Mouse (Mus musculus) embryonic fibroblast, embryonic 13.5 days (primary cell): Measurements from ENCODE around the gene Ddr2.

Experiments
- CTCF ChIP-seq: IDR thresholded peaks from 2 replicates; pipeline ENCODE4 v1.5.1; 2011; ENCODE audit warnings: mild to moderate bottlenecking, control low read depth, low read length, moderate library complexity, borderline replicate concordance; ENCODE audit not compliant: insufficient read depth
- POLR2A ChIP-seq: IDR thresholded peaks from 2 replicates; pipeline ENCODE4 v1.6.1; 2011; ENCODE audit warnings: low read depth, mild to moderate bottlenecking, control low read depth, low read length, moderate library complexity

- TF ChIP-seq CTCF (no peak), POLR2A (no peak)
Observed at GRCm38 (mm10) chr1:169971998-169972397, 138.6 kb downstream of the Ddr2 start.
